Mouse (Mus musculus): Measurements from ENCODE around the gene Smoc2. TPM values are rescaled to one million over a fixed set of nuclear protein-coding genes. Genes with fewer than 3 reads are reported as not detected.

The Smoc2 gene
- polyA plus RNA-seq, 1 experiment, result 33.4 TPM

DNA sequence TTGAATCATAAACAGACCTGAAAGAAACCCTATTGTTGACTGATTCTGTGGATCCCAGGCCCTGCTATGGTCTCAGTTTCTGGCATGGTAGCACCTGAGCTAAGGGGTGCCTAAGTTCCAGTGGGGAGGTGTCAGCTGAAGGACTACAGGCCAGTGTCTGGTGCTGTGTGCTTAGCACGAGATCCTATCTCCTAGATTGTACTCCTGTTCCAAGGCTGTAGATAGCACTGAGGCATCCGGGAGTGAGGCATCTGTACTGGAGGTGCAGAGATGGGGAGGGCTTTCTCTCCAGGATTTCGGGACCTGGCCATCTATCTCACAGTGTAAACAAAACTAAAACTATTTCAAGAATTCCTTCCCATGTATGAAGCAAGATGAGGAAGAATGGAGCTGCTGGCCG is 38.1 kb downstream of the Smoc2 start:
- Histone ChIP-seq H3K4me1 (ENCODE audit: control insufficient read depth, insufficient read depth, low read length) (no peaks in the 10 kb centered on the region), H3K36me3 (ENCODE audit: control insufficient read depth, insufficient read depth, low read length) (no peaks in the 10 kb centered on the region), H3K27me3 (replicated peaks; ENCODE audit: control insufficient read depth, insufficient read depth, low read length) (no peaks in the 10 kb centered on the region), H3K27ac (ENCODE audit: insufficient read depth, low read depth, low read length) (no peak overlapping the region), H3K4me3 (ENCODE audit: insufficient read depth, low read depth, low read length) (no peak overlapping the region)
- DNase-seq, result no peak
- WGBS, result 71% methylated on average over 4 of the region's 4 CpGs
- no peak for TF ChIP-seq CTCF (conservative IDR thresholded peaks at IDR 0.05; ENCODE audit: insufficient read depth, insufficient read length, low read depth, low read length)
- TF ChIP-seq POLR2A (IDR thresholded peaks at IDR 0.05; ENCODE audit: low read depth, low read length), result no peak

DNA sequence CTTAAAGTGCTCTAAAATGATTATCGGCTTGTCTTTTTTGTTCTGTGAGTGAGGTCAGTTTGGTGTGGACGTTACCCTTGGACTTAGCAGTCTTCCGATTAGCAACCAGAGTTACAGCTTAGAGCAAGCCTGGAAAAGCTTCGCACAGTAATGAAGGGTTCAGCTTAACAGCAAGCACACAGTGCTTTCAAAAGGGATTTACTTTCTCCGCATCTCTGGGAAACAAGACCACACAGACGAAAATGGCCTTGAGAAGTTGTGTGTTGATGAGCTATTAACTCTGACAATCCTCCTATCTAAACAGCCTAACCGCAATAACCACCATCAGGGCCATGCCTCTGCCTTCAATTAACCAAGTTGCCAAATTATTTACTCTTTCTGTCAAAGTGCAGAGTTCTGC is 46.9 kb downstream of the Smoc2 start:
- TF ChIP-seq POLR2A (IDR thresholded peaks at IDR 0.05; ENCODE audit: low read depth, low read length), result no peak
- TF ChIP-seq CTCF (conservative IDR thresholded peaks at IDR 0.05; ENCODE audit: insufficient read depth, insufficient read length, low read depth, low read length), result no peak
- 55% methylated on average over 7 of the region's 7 CpGs for WGBS
- Histone ChIP-seq H3K27ac (ENCODE audit: insufficient read depth, low read depth, low read length) (no peak overlapping the region), H3K4me3 (ENCODE audit: insufficient read depth, low read depth, low read length) (no peak overlapping the region), H3K27me3 (replicated peaks; ENCODE audit: control insufficient read depth, insufficient read depth, low read length) (no peaks in the 10 kb centered on the region), H3K36me3 (ENCODE audit: control insufficient read depth, insufficient read depth, low read length) (no peaks in the 10 kb centered on the region), H3K4me1 (ENCODE audit: control insufficient read depth, insufficient read depth, low read length) (no peaks in the 10 kb centered on the region)
- DNase-seq, result peak; percentile 38

DNA sequence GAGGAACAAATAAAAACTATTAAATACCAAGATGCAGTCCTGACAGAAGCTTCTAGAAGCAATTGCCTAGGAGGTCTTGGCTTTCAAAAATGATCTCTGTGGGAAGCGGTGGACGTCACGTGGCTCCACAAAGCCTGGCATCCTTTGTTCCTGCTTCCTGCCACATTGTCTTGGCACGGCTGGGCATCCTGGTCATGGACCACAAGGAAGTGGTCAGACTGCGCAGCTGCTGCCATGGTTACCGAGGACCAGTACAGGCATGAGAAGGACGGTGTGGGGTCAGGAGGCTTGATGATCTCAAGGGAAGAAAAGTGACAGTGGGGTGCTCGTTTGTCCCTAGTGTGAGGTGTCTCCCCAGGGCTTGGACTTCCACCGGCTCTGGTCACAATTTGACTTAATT is 48.7 kb downstream of the Smoc2 start:
- Histone ChIP-seq H3K36me3 (ENCODE audit: control insufficient read depth, insufficient read depth, low read length) (no peaks in the 10 kb centered on the region), H3K27me3 (replicated peaks; ENCODE audit: control insufficient read depth, insufficient read depth, low read length) (no peaks in the 10 kb centered on the region), H3K4me1 (ENCODE audit: control insufficient read depth, insufficient read depth, low read length) (no peaks in the 10 kb centered on the region), H3K27ac (ENCODE audit: insufficient read depth, low read depth, low read length) (no peak overlapping the region), H3K4me3 (ENCODE audit: insufficient read depth, low read depth, low read length) (no peak overlapping the region)
- no peak for DNase-seq
- WGBS, result 78% methylated on average over 9 of the region's 9 CpGs
- TF ChIP-seq CTCF (conservative IDR thresholded peaks at IDR 0.05; ENCODE audit: insufficient read depth, insufficient read length, low read depth, low read length) (no peak), POLR2A (IDR thresholded peaks at IDR 0.05; ENCODE audit: low read depth, low read length) (no peak)

DNA sequence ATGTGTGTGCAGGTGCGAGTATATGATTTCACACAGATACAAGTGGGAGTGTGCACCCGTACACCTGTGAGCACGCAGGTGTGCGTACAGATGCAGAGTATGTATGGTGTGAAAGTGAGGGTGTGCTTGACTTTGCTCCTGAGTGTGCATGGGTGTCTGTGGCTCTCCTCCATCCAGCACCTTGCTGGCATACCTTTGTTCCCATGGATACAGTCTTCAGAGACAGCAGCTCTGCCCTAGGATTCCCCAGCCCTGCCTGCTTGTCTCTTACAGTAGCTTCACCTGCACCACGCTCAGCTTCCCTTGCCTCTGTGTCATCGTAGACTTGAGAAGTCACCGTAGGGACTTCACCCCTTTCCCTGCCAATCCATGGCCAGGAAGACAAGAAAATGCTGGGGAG is 51.2 kb downstream of the Smoc2 start:
- TF ChIP-seq POLR2A (IDR thresholded peaks at IDR 0.05; ENCODE audit: low read depth, low read length) (no peak), CTCF (conservative IDR thresholded peaks at IDR 0.05; ENCODE audit: insufficient read depth, insufficient read length, low read depth, low read length) (no peak)
- H3K4me1 ChIP-seq (ENCODE audit: control insufficient read depth, insufficient read depth, low read length), result no peaks in the 10 kb centered on the region
- H3K4me3 ChIP-seq (ENCODE audit: insufficient read depth, low read depth, low read length), result no peak overlapping the region
- WGBS, result 95% methylated on average over 7 of the region's 7 CpGs
- H3K36me3 ChIP-seq (ENCODE audit: control insufficient read depth, insufficient read depth, low read length), result no peaks in the 10 kb centered on the region
- H3K27ac ChIP-seq (ENCODE audit: insufficient read depth, low read depth, low read length), result no peak overlapping the region
- H3K27me3 ChIP-seq (replicated peaks; ENCODE audit: control insufficient read depth, insufficient read depth, low read length), result no peaks in the 10 kb centered on the region
- DNase-seq, result no peak

DNA sequence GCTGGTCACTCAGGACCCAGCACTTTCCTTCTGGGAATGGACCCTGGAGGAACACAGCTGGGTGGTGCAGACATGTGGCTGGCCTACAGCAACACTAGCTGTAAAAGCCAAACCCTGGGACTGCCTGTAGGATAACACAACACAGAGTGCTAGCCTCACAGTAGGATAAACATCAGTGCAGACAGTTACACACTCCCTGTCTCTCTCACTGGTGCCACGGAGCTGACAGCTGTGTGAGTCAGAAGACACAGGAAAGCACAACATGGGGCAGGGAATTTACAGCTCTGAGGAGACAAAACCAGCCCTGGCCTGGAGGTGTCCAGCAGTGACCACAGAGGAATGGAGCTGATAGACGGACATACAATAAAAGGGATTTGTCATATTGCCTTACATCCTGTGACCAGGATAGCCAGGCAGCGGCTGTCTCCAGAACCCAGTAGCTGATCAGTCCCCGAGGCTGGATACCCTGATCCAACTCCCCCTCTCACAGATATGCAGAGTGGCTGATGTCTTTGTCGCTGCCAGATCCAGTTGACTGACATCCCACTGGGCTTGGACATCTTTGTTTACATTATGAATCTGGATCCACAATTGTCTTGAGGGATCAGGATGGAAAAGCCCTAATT is 60.7 kb downstream of the Smoc2 start:
- H3K27ac ChIP-seq (ENCODE audit: insufficient read depth, low read depth, low read length), result no peak overlapping the region
- no peaks in the 10 kb centered on the region for H3K36me3 ChIP-seq (ENCODE audit: control insufficient read depth, insufficient read depth, low read length)
- H3K27me3 ChIP-seq (replicated peaks; ENCODE audit: control insufficient read depth, insufficient read depth, low read length), result no peaks in the 10 kb centered on the region
- TF ChIP-seq POLR2A (IDR thresholded peaks at IDR 0.05; ENCODE audit: low read depth, low read length), result no peak
- TF ChIP-seq CTCF (conservative IDR thresholded peaks at IDR 0.05; ENCODE audit: insufficient read depth, insufficient read length, low read depth, low read length), result no peak
- no peak for DNase-seq
- H3K4me3 ChIP-seq (ENCODE audit: insufficient read depth, low read depth, low read length), result no peak overlapping the region
- 38% methylated on average over 5 of the region's 5 CpGs for WGBS
- peaks cover 3% of the 10 kb centered on the region; the same call in 1 of the 2 replicates for H3K4me1 ChIP-seq (ENCODE audit: control insufficient read depth, insufficient read depth, low read length)

DNA sequence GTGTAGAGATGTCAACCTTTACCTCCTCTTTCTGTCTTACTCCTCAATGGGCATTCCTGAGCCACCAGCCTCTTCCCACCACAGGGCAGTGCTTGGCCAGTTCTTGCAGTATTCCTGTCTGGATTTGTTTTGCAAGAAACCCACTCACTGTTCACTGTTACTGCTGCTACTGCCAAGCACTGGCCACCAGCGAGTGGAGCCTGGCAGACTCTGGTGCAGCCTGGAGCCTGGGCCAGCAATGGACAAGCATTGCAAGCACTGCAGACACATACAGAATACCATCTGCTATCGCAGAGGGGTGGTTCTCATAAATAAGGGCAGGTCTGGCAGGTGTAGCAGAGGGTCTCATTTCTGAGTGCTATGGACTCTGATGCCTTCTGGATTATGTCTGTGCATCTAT is 61.4 kb downstream of the Smoc2 start:
- Histone ChIP-seq H3K4me1 (ENCODE audit: control insufficient read depth, insufficient read depth, low read length) (peaks cover 3% of the 10 kb centered on the region; the same call in 1 of the 2 replicates), H3K27me3 (replicated peaks; ENCODE audit: control insufficient read depth, insufficient read depth, low read length) (no peaks in the 10 kb centered on the region), H3K27ac (ENCODE audit: insufficient read depth, low read depth, low read length) (no peak overlapping the region), H3K36me3 (ENCODE audit: control insufficient read depth, insufficient read depth, low read length) (no peaks in the 10 kb centered on the region), H3K4me3 (ENCODE audit: insufficient read depth, low read depth, low read length) (no peak overlapping the region)
- 83% methylated on average over 2 of the region's 2 CpGs for WGBS
- DNase-seq, result no peak
- TF ChIP-seq POLR2A (IDR thresholded peaks at IDR 0.05; ENCODE audit: low read depth, low read length) (no peak), CTCF (conservative IDR thresholded peaks at IDR 0.05; ENCODE audit: insufficient read depth, insufficient read length, low read depth, low read length) (no peak)

DNA sequence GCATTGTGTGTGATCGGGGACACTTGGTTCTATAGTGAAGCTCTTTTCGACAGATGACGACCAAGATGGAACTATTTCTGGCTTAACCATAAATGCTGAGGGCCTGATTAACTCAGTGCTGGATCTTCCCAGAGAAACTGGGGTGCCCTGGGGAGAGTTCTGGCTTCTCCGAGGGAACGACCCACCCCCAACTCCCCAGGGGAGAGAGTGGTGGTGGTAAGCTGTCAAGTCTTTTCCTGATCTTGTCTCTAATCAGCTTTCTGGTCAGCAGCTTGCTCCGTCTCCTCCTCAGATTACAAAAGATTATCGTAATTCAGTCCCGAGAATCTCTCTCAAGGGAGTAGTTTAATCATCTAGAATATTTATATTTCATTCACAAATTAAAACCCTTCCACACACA is 63.2 kb downstream of the Smoc2 start:
- H3K4me3 ChIP-seq (ENCODE audit: insufficient read depth, low read depth, low read length), result no peak overlapping the region
- H3K27me3 ChIP-seq (replicated peaks; ENCODE audit: control insufficient read depth, insufficient read depth, low read length), result no peaks in the 10 kb centered on the region
- peaks cover 3% of the 10 kb centered on the region; the same call in 1 of the 2 replicates for H3K4me1 ChIP-seq (ENCODE audit: control insufficient read depth, insufficient read depth, low read length)
- TF ChIP-seq CTCF (conservative IDR thresholded peaks at IDR 0.05; ENCODE audit: insufficient read depth, insufficient read length, low read depth, low read length), result no peak
- no peak for TF ChIP-seq POLR2A (IDR thresholded peaks at IDR 0.05; ENCODE audit: low read depth, low read length)
- DNase-seq, result no peak
- WGBS, result 62% methylated on average over 8 of the region's 8 CpGs
- H3K27ac ChIP-seq (ENCODE audit: insufficient read depth, low read depth, low read length), result no peak overlapping the region
- H3K36me3 ChIP-seq (ENCODE audit: control insufficient read depth, insufficient read depth, low read length), result no peaks in the 10 kb centered on the region
